Mouse (Mus musculus) central nervous system, embryonic 11.5 days (tissue): ENCODE measurements around the gene Gm13757. TPM values are rescaled to one million over a fixed set of nuclear protein-coding genes. Genes with fewer than 3 reads are reported as not detected.

Source experiments
- polyA plus RNA-seq: library from polyadenylated mRNA; depleted of rRNA; stranded (reverse); fragments of >200 nt; gene quantifications from 2 replicates; pipeline ENCODE4 v1.2.3, GENCODE M21; 2012; rRNA removed

Gene Gm13757
- polyA plus RNA-seq: not detected in 2 replicates

DNA sequence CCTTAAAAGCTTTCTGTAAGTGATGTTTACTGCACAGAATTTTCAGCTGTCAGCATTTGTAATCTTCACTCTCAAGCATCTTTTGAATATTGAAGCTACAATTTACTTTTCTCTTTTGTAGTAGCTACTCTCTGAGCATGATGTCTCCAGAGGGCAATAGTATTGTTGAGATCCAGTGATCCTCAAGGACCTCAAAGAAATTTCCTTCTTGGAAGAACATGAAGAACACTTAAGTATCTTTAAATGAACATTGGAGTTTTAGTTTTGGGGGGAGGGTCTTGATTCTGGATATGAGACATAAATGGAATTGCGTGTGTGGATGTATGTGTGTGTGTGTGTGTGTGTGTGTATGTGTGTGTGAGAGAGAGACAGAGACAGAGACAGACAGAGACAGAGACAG, at the start of gene Gm13757:
Gene Gm13757, minus strand, starts transcription at position 101 of the 400 bp plus-strand sequence.

DNA sequence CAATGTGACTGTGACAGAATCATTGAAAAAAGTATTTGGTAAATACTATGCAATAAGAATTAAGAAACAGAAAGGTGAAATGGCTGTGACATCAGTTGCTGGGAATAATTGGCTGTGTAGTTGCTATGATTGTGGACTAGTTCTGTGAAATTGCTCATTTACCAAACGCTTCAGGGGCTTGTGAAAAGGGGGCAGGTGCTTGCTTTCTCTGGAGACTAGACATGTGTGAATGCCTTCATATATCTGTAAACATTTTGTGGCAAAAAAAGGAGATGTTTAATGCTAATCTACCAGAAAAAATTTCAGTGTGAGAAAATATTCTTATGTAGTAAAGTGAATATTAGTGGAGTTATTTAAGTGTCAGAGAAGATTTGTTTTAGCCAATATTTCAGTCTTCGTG, 44.1 kb upstream of the Gm13757 start, which contains the start of gene Olfr1185-ps1:
Gene Olfr1185-ps1, plus strand, starts transcription at position 301 of the 400 bp plus-strand sequence.

DNA sequence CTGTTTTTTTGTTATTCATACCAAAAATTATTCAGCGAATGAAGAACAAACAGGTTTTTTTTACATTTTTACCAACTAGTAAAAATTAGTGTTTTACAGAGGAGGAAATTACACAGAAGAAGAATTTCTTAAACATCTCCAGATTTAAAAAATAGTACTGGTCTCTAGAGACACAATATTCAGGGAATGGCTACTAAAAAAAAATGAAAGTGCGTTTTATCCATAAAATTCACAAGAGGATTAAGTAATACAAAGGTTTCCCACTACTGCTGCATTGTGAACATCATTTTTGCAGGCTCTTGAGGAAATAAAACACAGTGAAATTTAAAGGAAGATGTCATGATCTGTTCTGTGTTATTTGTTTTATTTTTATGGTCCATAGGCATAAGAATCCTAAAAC, 34.4 kb upstream of the Gm13757 start, which contains the start of gene Olfr1184:
Gene Olfr1184, plus strand, starts transcription at position 301 of the 400 bp plus-strand sequence.

DNA sequence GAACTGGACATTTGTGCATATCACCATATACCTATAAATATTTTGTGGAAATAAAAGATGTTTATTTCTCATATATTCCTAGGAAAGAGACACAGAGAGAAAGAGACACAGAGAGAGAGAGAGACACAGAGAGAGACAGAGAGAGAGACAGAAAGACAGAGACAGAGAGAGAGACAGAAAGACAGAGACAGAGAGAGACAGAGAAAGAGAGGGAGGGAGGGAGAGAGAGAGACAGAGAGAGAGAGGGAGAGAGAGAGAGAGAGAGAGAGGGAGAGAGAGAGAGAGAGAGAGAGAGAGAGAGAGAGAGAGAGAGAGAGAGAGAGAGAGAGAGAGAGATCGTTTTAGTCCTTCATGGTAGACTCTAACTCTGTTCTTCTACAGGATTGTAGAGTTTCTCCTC, 5.6 kb upstream of the Gm13757 start, which contains the start of gene Olfr1183:
Gene Olfr1183, plus strand, starts transcription at position 301 of the 400 bp plus-strand sequence.

DNA sequence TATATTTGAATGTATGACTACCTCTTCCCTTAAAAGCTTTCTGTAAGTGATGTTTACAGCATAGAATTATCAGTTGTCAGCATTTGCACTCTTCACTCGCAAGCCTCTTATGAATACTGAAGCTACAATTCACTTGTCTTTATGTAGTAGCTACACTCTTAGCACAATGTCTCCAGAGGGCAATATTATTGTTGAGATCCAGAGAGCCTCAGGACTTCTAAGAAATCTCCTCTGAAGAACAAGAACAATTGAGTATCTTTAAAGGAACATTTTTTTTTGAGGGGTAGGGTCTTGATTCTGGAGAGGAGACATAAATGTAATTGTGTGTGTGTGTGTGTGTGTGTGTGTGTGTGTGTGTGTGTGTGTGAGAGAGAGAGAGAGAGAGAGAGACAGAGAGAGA, 22.9 kb downstream of the Gm13757 start, which contains the start of gene Olfr1181:
Gene Olfr1181, minus strand, starts transcription at position 101 of the 400 bp plus-strand sequence.

DNA sequence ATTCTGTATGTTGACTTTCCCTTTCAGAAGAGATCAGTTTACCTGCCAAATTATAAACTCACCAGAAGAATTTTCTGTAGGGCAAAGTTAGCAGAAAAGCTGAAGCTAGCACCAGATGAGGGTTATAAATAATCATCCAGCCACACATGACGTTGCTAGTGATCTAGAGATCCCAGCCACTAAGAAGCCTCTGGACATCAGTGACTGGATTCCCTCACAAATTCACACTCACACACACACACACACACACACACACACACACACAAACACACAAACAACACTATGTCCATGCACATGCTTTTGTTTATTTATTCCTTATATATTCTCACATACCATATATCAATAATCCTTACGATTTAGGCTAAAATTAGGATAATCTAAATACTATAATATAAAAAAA, 29.9 kb downstream of the Gm13757 start, which contains the start of gene Olfr1180:
Gene Olfr1180, minus strand, starts transcription at position 101 of the 400 bp plus-strand sequence.

DNA sequence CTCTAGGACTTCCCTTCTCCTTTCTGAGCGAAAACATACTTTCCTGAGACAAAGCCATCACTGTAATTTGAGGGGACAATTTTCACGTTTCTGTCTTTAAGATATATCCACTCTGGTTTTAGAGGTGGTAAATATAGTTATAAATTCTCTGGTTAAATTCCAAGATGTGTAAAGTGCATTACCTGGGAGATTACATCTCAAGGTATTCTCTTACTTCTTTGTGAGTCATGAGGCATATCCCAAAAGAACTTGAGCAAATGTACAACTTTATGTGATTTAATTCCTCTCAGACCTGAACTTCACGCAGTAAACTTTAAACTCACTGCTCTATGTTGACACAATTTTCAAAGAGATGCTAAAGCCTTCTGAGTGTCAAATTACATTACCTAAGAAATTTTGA, 42.6 kb downstream of the Gm13757 start, which contains the start of gene Olfr1179:
Gene Olfr1179, minus strand, starts transcription at position 101 of the 400 bp plus-strand sequence.

Other genes with a start within 250 kb of the Gm13757 start
- not detected in 2 replicates for gene Olfr1170, start 220.8 kb downstream of the Gm13757 start, polyA plus RNA-seq
- not detected in 2 replicates for gene Olfr1173, start 169.3 kb downstream of the Gm13757 start, polyA plus RNA-seq
- not detected in 2 replicates for gene Olfr1174-ps, start 134.0 kb downstream of the Gm13757 start, polyA plus RNA-seq
- gene Olfr1175-ps, start 121.9 kb downstream of the Gm13757 start, polyA plus RNA-seq: not detected in 2 replicates
- gene Olfr1176, start 112.4 kb downstream of the Gm13757 start, polyA plus RNA-seq: not detected in 2 replicates
- not detected in 2 replicates for gene Olfr1177-ps, start 102.6 kb downstream of the Gm13757 start, polyA plus RNA-seq
- not detected in 2 replicates for gene Olfr1178, start 62.1 kb downstream of the Gm13757 start, polyA plus RNA-seq
- not detected in 2 replicates for gene Olfr1179, start 42.7 kb downstream of the Gm13757 start, polyA plus RNA-seq
- not detected in 2 replicates for gene Olfr1180, start 30.0 kb downstream of the Gm13757 start, polyA plus RNA-seq
- not detected in 2 replicates for gene Olfr1181, start 23.0 kb downstream of the Gm13757 start, polyA plus RNA-seq
- not detected in 2 replicates for gene Olfr1183, start 5.7 kb upstream of the Gm13757 start, polyA plus RNA-seq
- gene Olfr1184, start 34.5 kb upstream of the Gm13757 start, polyA plus RNA-seq: not detected in 2 replicates
- not detected in 2 replicates for gene Olfr1185-ps1, start 44.2 kb upstream of the Gm13757 start, polyA plus RNA-seq
- not detected in 2 replicates for gene Olfr1186, start 69.4 kb upstream of the Gm13757 start, polyA plus RNA-seq
- gene Olfr1188, start 107.8 kb upstream of the Gm13757 start, polyA plus RNA-seq: not detected in 2 replicates
- gene Olfr1189, start 137.3 kb upstream of the Gm13757 start, polyA plus RNA-seq: not detected in 2 replicates
- not detected in 2 replicates for gene Olfr1191-ps1, start 191.4 kb upstream of the Gm13757 start, polyA plus RNA-seq
- gene Olfr1192-ps1, start 199.4 kb upstream of the Gm13757 start, polyA plus RNA-seq: not detected in 2 replicates
- not detected in 2 replicates for gene Olfr1193, start 226.5 kb upstream of the Gm13757 start, polyA plus RNA-seq
- gene Olfr1195, start 240.1 kb upstream of the Gm13757 start, polyA plus RNA-seq: not detected in 2 replicates